Mouse (Mus musculus): ENCODE results near the gene Dgkq.

Dgkq gene

DNA sequence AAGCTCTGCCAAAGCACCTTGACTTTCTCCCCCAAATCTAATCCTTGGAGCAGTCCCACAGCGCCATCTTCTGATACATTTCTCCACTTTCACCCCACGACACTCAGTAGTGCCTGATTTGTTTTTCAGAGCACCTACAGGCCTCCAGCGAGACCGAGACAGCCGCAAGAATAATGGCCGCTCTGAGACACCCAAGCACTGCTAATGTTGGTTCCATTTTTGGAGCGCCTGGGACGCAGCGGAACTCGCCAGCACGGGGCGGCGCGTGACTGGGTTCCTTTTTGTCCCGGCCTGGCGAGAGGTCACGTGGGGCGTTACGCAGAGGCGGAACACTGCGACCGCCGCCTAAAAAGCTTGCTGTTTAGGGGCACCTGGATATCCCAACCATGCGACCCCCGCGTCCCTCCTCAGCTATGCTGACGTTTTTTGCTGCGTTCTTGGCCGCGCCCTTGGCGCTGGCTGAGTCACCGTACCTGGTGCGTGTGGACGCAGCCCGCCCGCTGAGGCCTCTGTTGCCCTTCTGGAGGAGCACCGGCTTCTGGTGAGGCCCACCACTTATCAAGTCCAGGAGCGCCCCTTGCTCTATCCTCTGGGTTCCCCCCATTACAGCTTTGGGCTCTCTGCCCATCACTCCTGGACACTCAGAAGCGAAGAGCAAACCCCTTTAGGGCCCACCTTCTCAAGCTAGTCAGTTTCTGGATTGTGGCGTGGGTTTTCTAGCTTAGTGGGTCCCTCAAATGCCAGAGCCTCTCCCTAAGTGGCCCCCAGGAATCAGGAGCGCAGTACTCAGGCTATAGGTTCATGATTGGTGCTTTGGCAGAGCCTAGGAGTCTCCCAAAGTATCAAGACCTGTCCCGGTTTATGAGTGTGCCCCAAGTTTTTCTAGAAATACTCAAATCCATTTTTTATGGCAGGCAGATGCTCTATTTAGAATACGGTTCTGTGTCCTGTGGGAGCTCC is at the start of gene Dgkq:
TSS of gene Dgkq (minus strand) at position 696 of the 960 bp plus-strand sequence.
- DNase-seq: peak; percentile 89

DNA sequence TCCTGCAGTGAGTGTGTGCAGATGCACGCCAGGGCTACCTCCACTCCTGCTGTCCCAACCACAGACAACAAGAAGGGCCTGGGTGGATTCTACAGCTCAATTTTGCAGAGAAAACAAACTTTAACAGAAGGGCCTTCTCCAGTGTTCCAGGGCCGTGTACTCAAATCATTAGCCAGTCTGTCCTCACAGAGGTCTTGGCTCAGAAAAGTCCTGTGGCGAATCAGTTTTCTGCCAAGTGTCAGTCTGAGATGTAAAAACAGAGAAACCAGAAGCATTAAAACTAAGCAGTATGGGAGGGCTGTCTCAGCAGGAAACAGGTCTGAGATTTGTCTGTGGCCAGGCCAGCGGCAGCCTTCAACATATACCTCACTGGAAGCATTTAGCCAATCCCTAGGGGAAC is 48.6 kb upstream of the Dgkq start:
- peak; percentile 16 for DNase-seq

DNA sequence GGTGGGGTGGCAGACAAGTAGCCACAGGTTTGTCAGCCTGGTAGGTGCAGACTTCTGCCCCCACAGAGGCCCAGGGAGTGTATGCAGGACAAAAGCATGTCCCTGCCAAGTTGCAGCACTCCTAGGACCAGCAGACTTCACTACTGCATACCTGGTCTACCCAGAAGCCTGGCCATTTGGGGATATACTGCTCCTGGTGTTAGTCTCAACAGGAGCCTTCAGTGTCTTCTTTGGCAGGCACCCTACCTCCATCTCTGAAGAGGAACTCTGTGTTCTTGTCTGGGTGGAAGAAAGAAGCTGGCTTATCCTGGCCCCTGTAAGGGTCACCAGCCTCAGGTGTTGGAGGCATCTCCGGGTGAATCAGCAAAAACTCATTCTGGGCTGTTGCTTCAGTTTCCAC is 46.5 kb upstream of the Dgkq start:
- DNase-seq: no peak

DNA sequence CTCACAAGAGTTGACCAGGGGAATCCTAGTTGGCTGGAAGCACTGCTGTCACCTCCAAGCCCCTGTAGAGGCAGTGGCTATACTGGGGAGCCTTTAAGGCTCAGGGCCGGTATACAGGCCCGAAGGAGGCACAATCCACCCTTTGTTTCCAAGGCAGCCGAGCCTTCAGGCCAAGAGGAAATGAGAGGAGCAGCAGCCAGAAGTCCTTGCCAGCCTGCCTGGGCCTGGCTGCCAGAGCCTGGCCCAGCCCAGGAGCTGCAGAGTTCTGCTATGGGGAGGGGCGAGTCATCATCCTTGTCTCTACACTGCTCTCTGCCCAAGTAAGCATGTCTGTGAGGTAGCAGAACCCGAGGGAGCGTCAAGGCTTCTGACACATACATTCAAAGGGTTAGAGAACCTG is 44.7 kb upstream of the Dgkq start:
- peak; percentile 32 for DNase-seq

DNA sequence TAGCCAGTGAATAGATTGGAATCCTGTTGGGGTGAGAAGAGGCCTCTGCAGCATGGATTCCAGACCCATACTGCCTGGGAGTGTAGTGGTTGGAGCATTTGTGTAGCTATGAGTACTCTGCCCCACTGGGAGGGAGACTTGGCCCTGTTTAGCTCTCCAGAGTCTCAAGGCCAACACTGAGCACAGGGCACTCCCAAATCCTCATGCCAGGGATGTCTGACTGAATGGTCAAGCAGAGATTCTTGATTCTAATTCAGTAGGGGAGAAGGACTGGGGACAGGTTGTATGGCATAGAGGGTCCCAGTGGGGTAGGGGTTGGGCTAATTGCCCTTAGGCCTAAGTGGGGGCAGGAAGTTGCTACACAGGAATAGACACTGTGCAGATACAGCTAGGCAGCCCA is 44.2 kb upstream of the Dgkq start:
- no peak for DNase-seq

DNA sequence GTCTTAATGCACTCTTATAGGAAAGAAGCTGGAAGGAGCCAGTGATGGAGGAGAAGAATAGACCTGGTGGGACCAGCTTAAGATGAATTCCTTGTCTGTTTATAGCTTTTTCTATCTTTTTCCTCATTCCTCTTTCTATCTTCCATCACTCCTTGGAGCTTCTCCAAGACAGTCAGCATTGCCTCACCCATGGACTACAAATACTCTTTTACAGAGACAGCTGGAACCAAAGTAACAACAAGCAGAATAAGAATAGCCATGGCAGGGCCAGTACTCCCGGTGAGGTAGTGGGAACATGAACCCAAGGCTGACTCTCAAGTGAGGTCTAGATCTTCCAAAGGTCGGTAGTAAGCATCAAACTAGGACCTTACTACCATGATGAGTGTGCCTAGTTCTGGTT is 43.6 kb upstream of the Dgkq start:
- DNase-seq: no peak

DNA sequence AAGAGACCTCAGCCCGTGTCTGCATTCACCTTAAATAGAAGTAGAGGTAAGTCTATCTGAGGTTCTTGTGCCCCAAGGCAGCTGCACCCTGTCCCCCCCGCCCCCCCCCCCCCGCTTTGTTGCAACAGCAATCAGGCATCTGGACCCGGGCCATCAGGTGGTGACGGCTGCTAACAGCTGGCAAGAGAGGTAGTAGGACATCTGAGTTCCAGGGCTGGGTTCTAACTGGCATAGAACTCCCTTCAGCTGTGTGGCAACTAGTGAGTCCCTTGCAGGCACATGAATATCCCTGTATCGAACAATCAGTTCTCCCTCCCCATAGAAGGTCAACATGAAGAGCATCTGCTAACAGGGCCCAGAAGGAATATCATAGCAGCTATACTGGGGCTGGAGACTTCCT is 42.5 kb upstream of the Dgkq start:
- DNase-seq: no peak

DNA sequence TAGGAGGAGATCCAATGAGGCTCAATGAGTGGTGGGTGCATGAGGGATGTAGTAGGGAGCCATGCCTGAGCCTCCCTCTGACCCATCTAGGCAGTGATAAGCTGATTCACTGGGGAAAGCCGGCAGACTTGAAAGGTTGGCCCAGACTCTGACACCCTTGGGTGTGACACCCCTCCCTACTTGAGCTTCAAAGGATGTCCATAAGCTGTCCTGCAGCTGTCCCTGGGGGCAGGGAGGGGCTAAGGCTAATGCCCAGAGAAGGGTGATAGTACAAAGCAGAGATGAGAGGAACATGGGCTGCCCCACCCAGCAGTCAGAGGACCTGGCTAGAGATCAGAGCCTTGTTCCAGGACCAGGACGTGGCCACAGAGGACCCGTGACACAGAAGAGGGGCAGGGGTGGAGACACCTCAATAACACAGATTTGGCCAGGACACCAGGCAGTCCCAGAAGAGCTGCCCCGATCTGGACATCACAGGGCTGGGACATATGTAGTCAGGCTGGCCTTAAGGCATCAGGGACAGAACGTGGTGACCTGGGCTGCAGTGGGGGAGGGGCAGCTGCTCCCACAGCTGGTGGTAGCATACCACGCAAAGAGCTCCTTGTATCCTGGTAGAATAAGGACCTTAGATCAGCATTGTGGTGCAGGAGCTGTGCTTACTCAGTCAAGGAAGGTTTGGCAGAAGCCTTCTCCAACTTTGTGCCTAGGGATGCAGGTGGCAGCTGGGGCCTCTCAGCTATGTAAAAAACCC is 39.7 kb upstream of the Dgkq start:
- DNase-seq: no peak

DNA sequence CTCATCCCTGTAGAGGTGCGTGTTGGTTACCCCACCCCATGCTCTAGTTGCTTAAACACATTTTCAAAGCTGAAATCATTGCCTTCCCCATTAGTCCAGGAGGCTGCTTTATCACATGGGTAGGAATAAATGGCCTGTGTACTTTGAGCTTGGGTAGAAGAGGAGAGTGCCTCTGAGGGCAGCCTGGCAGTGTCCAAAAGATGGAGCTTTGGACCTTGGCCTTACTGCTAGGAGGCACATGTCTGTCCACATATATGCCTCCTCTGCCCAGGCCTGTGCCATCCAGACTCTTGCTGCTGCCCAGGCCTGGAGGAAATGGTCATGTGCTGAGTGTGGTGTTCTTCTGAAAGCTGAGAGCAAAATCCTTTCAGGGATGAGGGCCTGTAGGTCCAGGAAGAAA is 38.9 kb upstream of the Dgkq start:
- no peak for DNase-seq

DNA sequence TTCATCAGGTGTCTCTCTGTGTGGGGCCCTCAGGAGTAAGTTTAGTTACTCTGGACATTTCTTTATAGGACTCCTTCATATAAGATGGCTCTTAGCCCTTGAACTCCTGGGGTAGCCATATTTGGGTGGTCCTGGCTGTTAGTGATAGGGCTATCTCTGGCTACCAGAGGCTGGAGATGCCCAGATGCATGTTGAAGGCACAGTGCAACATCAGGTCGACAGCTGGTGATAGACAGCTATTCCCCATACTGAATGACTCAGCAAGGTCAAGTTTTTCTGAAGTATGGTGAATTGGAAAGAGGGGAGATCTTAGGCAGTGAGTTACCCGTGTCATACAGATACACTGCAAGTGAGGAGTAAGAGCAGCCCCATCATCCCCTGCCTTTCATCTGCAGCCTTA is 38.3 kb upstream of the Dgkq start:
- no peak for DNase-seq

DNA sequence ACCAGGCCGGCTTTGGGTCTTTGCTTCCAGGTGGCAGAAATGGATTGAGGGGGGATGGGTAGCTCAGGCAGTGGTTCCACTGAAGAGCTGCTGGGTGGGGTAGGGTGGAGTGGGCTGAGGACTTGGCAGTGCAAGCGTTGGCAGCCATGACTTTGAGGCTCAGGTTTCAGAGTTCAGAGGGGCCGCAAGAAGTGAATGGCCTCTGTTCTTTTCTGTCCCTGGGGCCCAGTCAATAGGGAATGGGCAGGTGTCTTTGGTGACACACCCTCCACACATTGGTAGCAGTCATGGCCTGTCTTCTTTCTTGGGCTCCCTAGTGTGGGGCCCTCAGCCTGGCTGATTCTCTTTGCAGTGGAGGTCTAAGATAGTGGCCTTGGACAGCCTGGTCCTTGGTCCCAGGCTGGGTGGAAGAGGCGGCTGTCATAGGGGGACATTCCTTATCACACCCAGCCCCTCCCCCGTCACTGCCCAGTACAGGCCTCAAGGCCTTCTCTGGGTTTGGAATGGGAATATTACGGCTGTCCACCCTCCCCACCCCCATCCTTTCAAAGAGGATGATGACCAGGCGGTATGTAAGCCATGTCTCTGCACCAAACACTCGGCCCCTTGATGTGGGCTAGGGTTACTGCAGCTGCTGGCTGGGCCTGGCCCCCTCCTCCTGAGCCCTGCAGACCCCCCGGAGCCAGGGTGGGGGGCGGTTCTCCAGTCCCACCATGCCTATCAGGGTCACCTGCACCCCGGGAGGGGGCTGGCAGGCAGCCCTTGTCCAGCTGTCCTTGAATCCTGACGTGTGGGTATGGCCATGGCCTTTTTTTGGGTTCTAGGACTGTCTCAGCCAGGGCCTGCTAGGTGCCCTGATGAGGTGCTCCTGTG is 34.5 kb upstream of the Dgkq start:
- no peak for DNase-seq

DNA sequence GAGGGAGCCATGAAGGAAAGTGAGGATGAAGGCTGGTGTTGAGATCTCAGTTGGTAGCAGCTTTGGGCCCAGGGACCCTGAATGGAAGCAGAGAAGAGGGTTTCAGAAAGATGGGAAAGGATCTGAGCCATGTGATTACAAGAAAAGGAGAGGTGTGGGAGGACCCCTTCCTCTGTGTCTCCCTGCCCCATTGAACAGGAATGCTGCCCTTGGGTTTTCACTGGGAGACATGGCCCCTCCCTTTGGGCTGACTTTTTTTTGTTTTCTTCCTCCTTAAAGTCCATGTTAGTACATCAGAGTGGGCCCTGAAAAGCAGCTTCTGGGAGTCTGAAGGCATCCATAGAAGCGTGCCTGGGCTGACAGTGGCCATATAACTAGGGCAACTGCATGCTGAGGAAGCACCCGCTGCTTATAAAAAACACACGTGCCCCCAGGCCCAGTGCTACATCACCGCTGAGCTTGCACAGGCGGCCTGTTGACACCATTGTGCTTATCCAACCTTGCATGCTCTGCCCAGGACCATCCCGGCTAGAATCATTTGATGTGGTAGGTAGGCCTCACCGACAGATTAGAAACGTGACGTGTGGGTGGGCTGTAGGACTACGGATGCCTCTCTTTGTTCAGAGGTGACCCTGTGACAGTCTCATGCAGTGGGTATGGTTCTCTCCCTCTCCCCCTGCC is 32.0 kb upstream of the Dgkq start:
- no peak for DNase-seq

DNA sequence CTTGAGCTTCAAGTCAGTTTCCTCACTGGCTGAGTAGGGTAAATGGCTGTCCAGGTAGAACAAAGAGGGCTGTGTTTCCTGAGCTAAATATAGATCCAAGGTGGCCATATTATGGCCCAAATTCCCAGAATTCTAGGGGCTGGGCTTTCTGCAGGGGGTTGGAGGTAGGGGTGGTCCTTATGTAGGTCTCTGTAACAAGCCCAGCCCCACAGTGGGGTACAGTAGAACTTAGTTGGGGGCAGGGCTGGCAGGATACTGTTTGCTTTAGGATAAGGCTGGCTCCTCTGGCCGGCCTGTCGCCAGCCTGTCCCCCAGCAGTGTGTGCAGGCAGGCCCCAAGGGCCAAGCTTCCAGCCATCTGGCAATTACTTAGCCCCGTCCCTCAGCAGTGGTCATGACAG is 30.9 kb upstream of the Dgkq start:
- no peak for DNase-seq

DNA sequence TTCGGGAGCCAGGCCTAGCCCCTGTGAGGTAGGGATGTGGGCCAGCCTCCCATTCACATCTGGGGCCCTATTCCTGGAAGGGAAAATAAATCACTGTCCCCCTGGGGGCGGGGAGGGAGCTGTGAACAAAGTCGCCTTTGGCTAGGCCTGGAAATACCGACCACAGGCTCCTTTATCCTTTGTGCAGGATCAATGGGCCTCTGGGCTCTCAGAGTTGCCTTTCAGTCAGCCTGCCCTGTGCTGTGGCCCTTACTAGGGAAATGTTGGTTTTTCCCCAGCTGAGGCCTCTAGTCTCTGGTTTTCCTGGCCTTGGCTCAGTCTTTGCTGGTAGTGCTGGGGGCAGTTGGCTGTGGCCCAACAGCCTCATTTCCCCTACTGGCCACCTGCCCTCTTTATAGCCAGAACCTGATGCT is 27.9 kb upstream of the Dgkq start:
- no peak for DNase-seq

DNA sequence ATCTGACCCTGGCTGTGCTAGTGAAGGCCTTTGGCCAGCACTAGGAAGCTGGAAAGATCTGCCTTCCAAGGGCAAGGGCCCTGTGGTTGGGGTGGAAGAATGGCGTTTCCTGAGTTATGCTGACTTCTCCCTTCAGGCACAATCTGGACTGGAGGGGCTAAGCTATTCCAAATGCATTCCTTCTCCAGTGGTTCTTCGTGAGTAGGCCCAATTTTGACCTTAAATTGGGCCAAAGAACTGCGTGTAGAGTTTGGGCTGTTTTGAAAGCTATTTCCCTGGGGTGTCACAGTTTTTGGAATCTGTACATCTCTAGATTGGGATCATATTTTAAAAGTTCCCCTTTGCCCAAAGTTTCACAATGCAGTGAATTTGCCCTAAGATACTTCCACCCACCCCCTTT is 27.1 kb upstream of the Dgkq start:
- DNase-seq: no peak

DNA sequence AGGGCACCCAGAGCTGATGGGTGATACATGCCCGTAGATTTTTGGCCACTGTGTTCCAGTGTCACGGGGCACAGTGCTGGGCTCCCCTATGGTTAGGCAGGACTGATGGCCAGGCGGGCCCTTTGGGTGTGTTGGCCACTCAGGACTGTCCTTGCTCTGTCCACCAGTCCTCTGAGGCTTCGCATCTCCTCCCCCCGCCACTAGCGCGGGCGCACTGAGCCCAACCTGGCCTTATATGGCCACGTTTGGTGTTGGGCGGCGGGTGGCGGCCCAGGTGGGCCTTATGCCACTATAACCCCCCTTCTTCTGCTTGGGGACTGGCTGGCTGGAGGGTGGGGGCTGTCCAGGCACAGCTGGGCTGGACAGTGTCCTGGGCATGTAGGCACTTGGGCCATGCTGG is 26.4 kb upstream of the Dgkq start:
- no peak for DNase-seq

DNA sequence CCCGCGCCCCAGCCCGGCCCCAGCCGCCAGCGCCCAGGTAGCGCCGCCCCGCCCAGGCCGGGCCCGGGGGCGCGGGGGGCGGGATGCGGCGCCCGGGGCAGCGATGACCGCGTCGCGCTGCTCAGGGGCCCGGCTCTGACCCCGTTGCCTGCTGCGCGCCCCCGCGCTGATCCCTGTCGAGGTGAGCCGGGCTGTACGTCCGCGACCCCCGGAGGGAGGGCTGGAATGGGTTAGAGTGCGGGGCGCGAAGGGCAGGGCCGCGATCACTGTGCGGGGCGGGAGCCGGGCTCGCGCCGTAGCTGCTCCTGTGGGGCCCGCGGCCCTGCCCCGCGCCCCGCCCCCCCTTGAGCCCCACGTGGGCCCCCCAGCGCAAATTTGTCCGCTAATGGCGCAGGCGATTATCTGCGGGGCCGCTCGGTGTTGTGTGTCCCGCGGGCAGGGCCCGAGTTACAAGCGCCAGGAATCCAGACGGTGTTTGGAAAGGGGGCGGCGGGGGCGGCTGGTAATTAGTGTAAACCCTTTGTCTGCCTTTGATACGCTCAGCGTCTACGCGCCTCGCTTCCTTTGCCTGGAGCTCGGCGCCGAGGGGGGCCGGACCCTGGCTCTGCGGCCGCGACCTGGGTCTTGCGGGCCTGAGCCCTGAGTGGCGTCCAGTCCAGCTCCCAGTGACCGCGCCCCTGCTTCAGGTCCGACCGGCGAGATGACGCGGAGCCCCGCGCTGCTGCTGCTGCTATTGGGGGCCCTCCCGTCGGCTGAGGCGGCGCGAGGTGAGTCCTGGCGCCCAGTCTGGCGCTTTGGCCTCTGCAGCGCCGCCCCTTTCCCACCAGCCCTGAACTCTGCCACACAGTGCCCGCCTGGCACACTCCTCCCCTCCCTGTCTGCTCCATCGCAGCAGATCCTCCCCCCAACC is 25.1 kb upstream of the Dgkq start:
- DNase-seq: no peak

DNA sequence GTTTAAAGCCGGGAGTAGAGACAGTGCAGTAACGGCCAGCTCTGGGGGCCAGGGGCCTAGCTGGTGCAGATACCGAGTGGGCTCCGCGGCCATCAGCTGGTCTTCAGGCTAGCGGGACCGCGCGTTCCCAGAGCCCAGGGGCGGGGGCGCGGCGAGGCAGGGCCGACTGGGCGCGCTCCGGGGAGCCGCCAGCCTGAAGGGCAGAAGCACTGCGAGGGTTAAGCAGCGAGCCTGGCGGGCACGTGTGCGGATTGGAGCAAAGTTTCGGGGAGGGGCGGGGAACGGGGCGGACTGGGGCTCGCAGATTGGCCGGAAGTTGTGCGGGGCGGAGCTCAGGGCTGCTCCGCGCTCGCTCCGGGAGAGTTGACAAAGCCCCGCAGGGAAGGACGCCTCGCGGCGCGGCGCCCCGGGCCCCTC is 24.4 kb upstream of the Dgkq start:
- DNase-seq: no peak

DNA sequence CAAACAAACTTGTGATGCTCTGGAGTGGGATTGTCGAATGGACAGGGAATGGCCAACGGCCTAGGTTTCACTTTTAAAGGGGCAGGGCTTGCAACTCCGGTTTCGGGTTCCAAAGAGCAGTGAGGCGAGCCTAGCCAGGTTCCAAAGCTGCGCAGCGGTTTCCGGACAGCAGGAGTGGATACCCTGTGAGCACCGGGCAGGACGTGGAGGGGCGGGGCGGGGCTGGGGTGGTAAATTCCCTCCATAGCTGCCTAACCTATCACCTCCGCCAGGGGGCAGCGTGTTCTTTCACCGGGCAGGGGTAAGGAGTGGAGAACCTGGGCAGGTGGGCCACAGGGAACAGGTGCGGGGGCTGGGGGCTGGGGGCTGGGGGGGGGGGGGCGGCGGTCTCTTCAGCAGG is 22.8 kb upstream of the Dgkq start, which contains the start of gene Fgfrl1:
TSS of gene Fgfrl1 (plus strand) at position 112 of the 400 bp plus-strand sequence.
- DNase-seq: no peak

DNA sequence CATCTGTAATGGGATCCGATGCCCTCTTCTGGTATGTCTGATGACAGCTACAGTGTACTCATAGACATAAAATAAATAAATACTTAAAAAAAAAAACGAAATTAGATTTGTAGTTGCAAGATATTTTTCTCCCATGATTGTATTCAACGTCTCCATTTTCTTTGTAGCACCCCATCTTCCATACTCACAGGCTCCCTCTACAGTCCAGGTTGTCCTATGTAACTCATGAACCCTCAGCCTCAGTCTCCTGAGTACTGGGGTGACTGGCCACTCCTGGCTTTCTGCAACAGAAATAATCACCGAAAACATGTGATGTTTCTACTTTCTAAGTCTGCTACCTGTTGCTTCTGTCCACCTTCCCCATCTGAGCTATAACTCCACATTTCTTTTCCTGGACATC is 21.7 kb upstream of the Dgkq start:
- DNase-seq: no peak

DNA sequence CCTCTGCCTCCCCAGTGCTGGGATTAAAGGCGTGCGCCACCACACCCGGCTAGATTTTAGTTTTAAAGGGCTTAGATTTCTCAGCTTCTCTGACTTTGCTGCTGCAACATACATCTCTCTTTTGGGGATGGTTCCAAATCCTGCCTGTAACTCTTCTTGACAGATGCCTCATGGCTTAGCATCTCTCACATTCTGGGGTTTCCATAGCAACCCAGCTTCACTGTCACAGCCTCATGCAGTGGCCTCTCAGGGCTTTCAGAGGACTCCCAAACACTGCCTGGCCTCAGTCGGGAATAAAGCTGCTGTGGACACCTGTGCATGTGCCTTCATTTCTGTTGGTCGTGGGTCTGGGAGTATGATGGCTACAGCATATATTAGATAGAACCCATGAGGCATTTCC is 19.6 kb upstream of the Dgkq start:
- DNase-seq: no peak
